Mouse (Mus musculus) heart, adult 2 months (tissue): ENCODE measurements around the gene Polr2e. TPM values are rescaled to one million over a fixed set of nuclear protein-coding genes. Genes with fewer than 3 reads are reported as not detected.
"Not testable (repeated sequence)": the region's sequence is repeated elsewhere in the genome, so short reads cannot be mapped to it uniquely, and the experiment has no call there.

Source experiments
- DNase-seq, 2 experiments: peaks; one replicate each; pipeline ENCODE4 v3.0.0; 2021
- H3K27ac ChIP-seq: fragments of 200-600 bp; 2 replicates; pipeline ENCODE4 v1.8.1; 2022
- H3K27me3 ChIP-seq: fragments of 200-500 bp; 2 replicates; pipeline ENCODE4 v1.6.1; 2012; ENCODE audit warnings: mild to moderate bottlenecking, low read length, inconsistent platforms, mixed read lengths; ENCODE audit not compliant: control insufficient read depth, insufficient read depth
- H3K36me3 ChIP-seq: fragments of 200-500 bp; 2 replicates; pipeline ENCODE4 v1.6.1; 2012; ENCODE audit warnings: low read length, inconsistent platforms; ENCODE audit not compliant: control insufficient read depth, insufficient read depth
- H3K4me1 ChIP-seq: fragments of 200-500 bp; 2 replicates; pipeline ENCODE4 v1.6.1; 2011; ENCODE audit warnings: low read length; ENCODE audit not compliant: control insufficient read depth, insufficient read depth
- H3K4me3 ChIP-seq: fragments of 200-600 bp; 2 replicates; pipeline ENCODE4 v1.8.1; 2022
- H3K79me2 ChIP-seq: fragments of 200-500 bp; replicated peaks from 2 replicates; pipeline ENCODE4 v1.6.1; 2012; ENCODE audit warnings: mild to moderate bottlenecking, inconsistent platforms, low read length, moderate library complexity, mixed read lengths; ENCODE audit not compliant: control insufficient read depth, insufficient read depth
- H3K9ac ChIP-seq: fragments of 200-500 bp; 2 replicates; pipeline ENCODE4 v1.6.1; 2012; ENCODE audit warnings: low read depth, mild to moderate bottlenecking, control low read depth, inconsistent platforms, low read length, mixed read lengths
- CTCF ChIP-seq: fragments of 200-600 bp; IDR thresholded peaks from 2 replicates; pipeline ENCODE4 v1.8.1; 2022; ENCODE audit warnings: antibody characterized with exemption, mild to moderate bottlenecking, moderate library complexity
- EP300 ChIP-seq: fragments of 200-500 bp; IDR thresholded peaks from 2 replicates; pipeline ENCODE4 v1.6.1; 2011; ENCODE audit warnings: low read depth, low read length, control low read depth; ENCODE audit not compliant: insufficient read depth
- POLR2A ChIP-seq: fragments of 200-500 bp; IDR thresholded peaks from 2 replicates; pipeline ENCODE4 v1.6.1; 2011; ENCODE audit warnings: mild to moderate bottlenecking, low read depth, low read length, control low read depth; ENCODE audit not compliant: insufficient read depth
- WGBS: fragments of 180-500 bp; shearing (Covaris S2); methylation state at CpG from one replicate; pipeline ENCODE4 v1.1.7; 2018; 5-methylcytosine and 5-hydroxymethylcytosine counted together
- intact Hi-C: fragments of 180-260 bp; cut with DNase I; formaldehyde crosslinking; loops from one replicate; pipeline ENCODE4 v1.15.1; 2025
- polyA plus RNA-seq: library from polyadenylated mRNA; depleted of rRNA; stranded (reverse); fragments of >200 nt; gene quantifications from 2 replicates; pipeline ENCODE4 v1.2.3, GENCODE M21; 2012
- total RNA-seq, 2 experiments: library from RNA; stranded (reverse); gene quantifications; 2 replicates each; pipeline ENCODE4 v1.2.3; 2021

Polr2e gene
- total and polyA plus RNA-seq, 3 experiments = 78.3 to 194 (median 89.8) TPM

- no peak for DNase-seq
- intact Hi-C loops = no loop called here
- H3K36me3 ChIP-seq = no peaks in the 10 kb centered on the region
- H3K27me3 ChIP-seq = no peaks in the 10 kb centered on the region
- 51% methylated on average over 5 of the region's 5 CpGs for WGBS
- H3K79me2 ChIP-seq = no peaks in the 10 kb centered on the region
- TF ChIP-seq EP300 = no peak
- H3K9ac ChIP-seq = no peak overlapping the region
- no peak overlapping the region; the same call in 1 of the 2 replicates for H3K27ac ChIP-seq
- H3K4me1 ChIP-seq = peaks cover 8% of the 10 kb centered on the region
- no peak overlapping the region for H3K4me3 ChIP-seq
Observed at GRCm38 (mm10) chr10:80048396-80048795, 8.8 kb upstream of the Polr2e start.

- TF ChIP-seq CTCF = no peak
- no peak for TF ChIP-seq POLR2A
- no peak for TF ChIP-seq EP300
- intact Hi-C loops = no loop called here
- DNase-seq = no peak
- WGBS = 77% methylated on average over 9 of the region's 9 CpGs
- H3K27ac ChIP-seq = no peak within 1 kb of the TSS
- no peaks in the 10 kb centered on the region for H3K36me3 ChIP-seq
- H3K79me2 ChIP-seq = no peaks in the 10 kb centered on the region
- H3K4me3 ChIP-seq = no peak within 1 kb of the TSS
- H3K27me3 ChIP-seq = no peaks in the 10 kb centered on the region
- H3K4me1 ChIP-seq = peaks cover 4% of the 10 kb centered on the region
- no peak within 1 kb of the TSS for H3K9ac ChIP-seq
Observed at GRCm38 (mm10) chr10:80047041-80047565, 7.5 kb upstream of the Polr2e start, which contains the start of gene Gpx4. Gpx4 (plus strand) TSS chr10:80047166.

- Histone ChIP-seq H3K9ac (no peak overlapping the region), H3K4me1 (no peaks in the 10 kb centered on the region), H3K36me3 (no peaks in the 10 kb centered on the region), H3K4me3 (no peak overlapping the region), H3K27ac (no peak overlapping the region), H3K79me2 (no peaks in the 10 kb centered on the region), H3K27me3 (no peaks in the 10 kb centered on the region)
- no peak for DNase-seq
- no peak for TF ChIP-seq EP300
- no peak for TF ChIP-seq POLR2A
- no peak for TF ChIP-seq CTCF
- intact Hi-C loops = no loop called here
- 92% methylated on average over 5 of the region's 5 CpGs for WGBS
Observed at GRCm38 (mm10) chr10:80045766-80046165, 6.2 kb upstream of the Polr2e start.

GRCm38 (mm10) chr10:80045364-80045763, 5.8 kb upstream of the Polr2e start:
- DNase-seq, H3K4me1 ChIP-seq, H3K9ac ChIP-seq, H3K27ac ChIP-seq, H3K79me2 ChIP-seq, H3K27me3 ChIP-seq, H3K36me3 ChIP-seq, H3K4me3 ChIP-seq, intact Hi-C loops: not testable (repeated sequence)
- 74% methylated on average over 4 of the region's 4 CpGs for WGBS

GRCm38 (mm10) chr10:80044087-80044486, 4.5 kb upstream of the Polr2e start:
- DNase-seq = no peak
- H3K9ac ChIP-seq = no peak overlapping the region
- H3K36me3 ChIP-seq = no peaks in the 10 kb centered on the region
- H3K4me1 ChIP-seq = no peaks in the 10 kb centered on the region
- H3K27ac ChIP-seq = no peak overlapping the region
- no peak overlapping the region for H3K4me3 ChIP-seq
- WGBS = 82% methylated on average over 4 of the region's 4 CpGs
- TF ChIP-seq CTCF (no peak), POLR2A (no peak), EP300 (no peak)
- intact Hi-C loops = no loop called here
- H3K79me2 ChIP-seq = no peaks in the 10 kb centered on the region
- no peaks in the 10 kb centered on the region for H3K27me3 ChIP-seq

- H3K9ac ChIP-seq, H3K27ac ChIP-seq, H3K36me3 ChIP-seq, DNase-seq, intact Hi-C loops, H3K4me1 ChIP-seq, H3K4me3 ChIP-seq, H3K79me2 ChIP-seq, H3K27me3 ChIP-seq: not testable (repeated sequence)
- WGBS = 83% methylated on average over 8 of the region's 8 CpGs
Observed at GRCm38 (mm10) chr10:80041409-80042060, 1.9 kb upstream of the Polr2e start.
